Mouse (Mus musculus) CH12.LX (cell line): ENCODE measurements at regions not wholly inside any gene's neighbourhood (a gene's known extent, or its start where the extent isn't known, plus 50 kb on each side); places are given as distances from the start of the nearest gene placed in this dataset.

ENCODE experiments used
- DNase-seq: peaks from one replicate; pipeline ENCODE4 v3.0.0-alpha.2; 2013; ENCODE audit errors: extremely low read depth
- H3K27ac ChIP-seq: 2 replicates; pipeline ENCODE4 v1.5.1; 2012; ENCODE audit warnings: low read depth, mild to moderate bottlenecking, control low read depth, moderate library complexity; ENCODE audit not compliant: insufficient read depth
- H3K27me3 ChIP-seq: replicated peaks from 2 replicates; pipeline ENCODE3; 2012; ENCODE audit warnings: inconsistent platforms
- H3K36me3 ChIP-seq, 2 experiments: replicated peaks in 1 of 2; 2 replicates each; pipeline versions ENCODE3 to v1.6.1; 2012; ENCODE audit warnings: inconsistent platforms in 1 of 2, low read length in 1 of 2, mild to moderate bottlenecking in 1 of 2, mixed read lengths in 1 of 2, moderate library complexity in 1 of 2; ENCODE audit not compliant: control insufficient read depth in 1 of 2, insufficient read depth in 1 of 2
- H3K4me1 ChIP-seq, 2 experiments: 2 replicates each; pipeline ENCODE4 v1.6.1; 2012; ENCODE audit warnings: inconsistent platforms in 1 of 2, moderate library complexity in 1 of 2; ENCODE audit not compliant: insufficient read depth in 2 of 2, control insufficient read depth in 1 of 2
- H3K4me2 ChIP-seq: 2 replicates; pipeline ENCODE4 v1.6.1; 2012; ENCODE audit warnings: low read depth, mild to moderate bottlenecking, control low read depth; ENCODE audit not compliant: poor library complexity, insufficient read depth, severe bottlenecking
- H3K4me3 ChIP-seq, 3 experiments: fragments of 150-350 bp in 1 of 3; sonication (generic) in 1 of 3; replicated peaks in 1 of 3; 2 replicates each; pipeline versions ENCODE3 to v1.5.1; 2011 to 2012; ENCODE audit warnings: low read depth in 2 of 3, low read length in 2 of 3, mild to moderate bottlenecking in 2 of 3, moderate library complexity in 2 of 3, control low read depth in 1 of 3, improper control_type of control experiment in 1 of 3, inconsistent platforms in 1 of 3, mixed read lengths in 1 of 3; ENCODE audit not compliant: poor library complexity in 1 of 3
- H3K79me2 ChIP-seq: replicated peaks from 2 replicates; pipeline ENCODE4 v1.6.1; 2012; ENCODE audit warnings: mild to moderate bottlenecking, moderate library complexity; ENCODE audit not compliant: control insufficient read depth, poor library complexity, insufficient read depth, severe bottlenecking; ENCODE audit errors: extremely low read depth
- H3K9ac ChIP-seq: 2 replicates; pipeline ENCODE4 v1.6.1; 2012; ENCODE audit warnings: low read depth, mild to moderate bottlenecking, control low read depth, moderate library complexity; ENCODE audit not compliant: insufficient read depth
- H3K9me3 ChIP-seq: replicated peaks from 2 replicates; pipeline ENCODE3; 2012; ENCODE audit warnings: low read length, inconsistent platforms, mixed read lengths
- CHD1 ChIP-seq: IDR thresholded peaks from 2 replicates; pipeline ENCODE4 v1.6.1; 2012; ENCODE audit warnings: low read depth, low read length, improper control_type of control experiment, inconsistent platforms
- CHD2 ChIP-seq: IDR thresholded peaks from 2 replicates; pipeline ENCODE4 v1.6.1; 2011; ENCODE audit warnings: low read length, improper control_type of control experiment
- CTCF ChIP-seq, 2 experiments: IDR thresholded peaks in 1 of 2; conservative IDR thresholded peaks in 1 of 2; 2 replicates each; pipeline ENCODE4 v1.5.1; 2011 to 2012; ENCODE audit warnings: low read depth in 2 of 2, low read length in 2 of 2, improper control_type of control experiment in 1 of 2, inconsistent platforms in 1 of 2, mild to moderate bottlenecking in 1 of 2, moderate library complexity in 1 of 2
- EP300 ChIP-seq: IDR thresholded peaks from 2 replicates; pipeline ENCODE4 v1.6.1; 2011; ENCODE audit warnings: low read length, improper control_type of control experiment
- GABPA ChIP-seq: IDR thresholded peaks from 2 replicates; pipeline ENCODE4 v1.6.1; 2012; ENCODE audit warnings: low read depth, low read length, improper control_type of control experiment, inconsistent platforms; ENCODE audit not compliant: insufficient replicate concordance
- IRF4 ChIP-seq: IDR thresholded peaks from 2 replicates; pipeline ENCODE4 v1.6.1; 2014; ENCODE audit warnings: low read depth, mild to moderate bottlenecking, inconsistent platforms, low read length, improper control_type of control experiment
- JUND ChIP-seq: conservative IDR thresholded peaks from 2 replicates; pipeline ENCODE4 v1.6.1; 2011; ENCODE audit warnings: low read depth, low read length, improper control_type of control experiment
- KAT2A ChIP-seq: IDR thresholded peaks from 2 replicates; pipeline ENCODE4 v1.6.1; 2012; ENCODE audit warnings: low read length, improper control_type of control experiment, inconsistent platforms; ENCODE audit not compliant: insufficient replicate concordance
- MAZ ChIP-seq: IDR thresholded peaks from 2 replicates; pipeline ENCODE4 v1.6.1; 2012; ENCODE audit warnings: low read depth, mild to moderate bottlenecking, inconsistent platforms, low read length, improper control_type of control experiment, moderate library complexity
- MYC ChIP-seq: IDR thresholded peaks from 2 replicates; pipeline ENCODE4 v1.6.1; 2011; ENCODE audit warnings: low read depth, mild to moderate bottlenecking, improper control_type of control experiment, low read length
- NELFE ChIP-seq: IDR thresholded peaks from 2 replicates; pipeline ENCODE4 v1.6.1; 2011; ENCODE audit warnings: low read depth, low read length, improper control_type of control experiment
- POLR2A ChIP-seq: IDR thresholded peaks from 2 replicates; pipeline ENCODE4 v1.6.1; 2011; ENCODE audit warnings: low read depth, mild to moderate bottlenecking, improper control_type of control experiment, low read length
- POLR2AphosphoS2 ChIP-seq: IDR thresholded peaks from 2 replicates; pipeline ENCODE4 v1.6.1; 2011; ENCODE audit warnings: low read depth, low read length, improper control_type of control experiment
- RAD21 ChIP-seq: IDR thresholded peaks from 2 replicates; pipeline ENCODE4 v1.6.1; 2011; ENCODE audit warnings: low read depth, mild to moderate bottlenecking, low read length, improper control_type of control experiment, moderate library complexity
- SIN3A ChIP-seq: IDR thresholded peaks from 2 replicates; pipeline ENCODE4 v1.6.1; 2012; ENCODE audit warnings: low read length, improper control_type of control experiment, inconsistent platforms
- SMC3 ChIP-seq: IDR thresholded peaks from 2 replicates; pipeline ENCODE4 v1.6.1; 2011; ENCODE audit warnings: low read depth, low read length, improper control_type of control experiment
- TBP ChIP-seq: conservative IDR thresholded peaks from 2 replicates; pipeline ENCODE4 v1.6.1; 2011; ENCODE audit warnings: low read depth, low read length, improper control_type of control experiment
- UBTF ChIP-seq: IDR thresholded peaks from 2 replicates; pipeline ENCODE4 v1.6.1; 2012; ENCODE audit warnings: low read depth, mild to moderate bottlenecking, inconsistent platforms, low read length, improper control_type of control experiment, moderate library complexity
- USF1 ChIP-seq: IDR thresholded peaks from 2 replicates; pipeline ENCODE4 v1.6.1; 2014; ENCODE audit warnings: low read depth, mild to moderate bottlenecking, inconsistent platforms, low read length, improper control_type of control experiment
- USF2 ChIP-seq: conservative IDR thresholded peaks from 2 replicates; pipeline ENCODE4 v1.6.1; 2011; ENCODE audit warnings: low read depth, low read length, improper control_type of control experiment
- ZC3H11A ChIP-seq: IDR thresholded peaks from 2 replicates; pipeline ENCODE4 v1.6.1; 2012; ENCODE audit warnings: low read depth, mild to moderate bottlenecking, inconsistent platforms, low read length, improper control_type of control experiment
- dilution Hi-C: fragments of 300-500 bp; cut with MboI; formaldehyde crosslinking; loops from 2 replicates; pipeline ENCODE4 v1.14.3; 2020; ENCODE audit warnings: low sequenced_read_pairs; ENCODE audit not compliant: extremely low pct_unique_long_range_greater_than_20kb, extremely low pct_ligation_motif_present
- in situ Hi-C: fragments of 300-500 bp; cut with MboI; formaldehyde crosslinking; loops from 3 replicates; pipeline ENCODE4 v1.14.3; 2019; ENCODE audit warnings: low sequenced_read_pairs, low pct_ligation_motif_present, low pct_unique_long_range_greater_than_20kb, mixed read lengths

DNA sequence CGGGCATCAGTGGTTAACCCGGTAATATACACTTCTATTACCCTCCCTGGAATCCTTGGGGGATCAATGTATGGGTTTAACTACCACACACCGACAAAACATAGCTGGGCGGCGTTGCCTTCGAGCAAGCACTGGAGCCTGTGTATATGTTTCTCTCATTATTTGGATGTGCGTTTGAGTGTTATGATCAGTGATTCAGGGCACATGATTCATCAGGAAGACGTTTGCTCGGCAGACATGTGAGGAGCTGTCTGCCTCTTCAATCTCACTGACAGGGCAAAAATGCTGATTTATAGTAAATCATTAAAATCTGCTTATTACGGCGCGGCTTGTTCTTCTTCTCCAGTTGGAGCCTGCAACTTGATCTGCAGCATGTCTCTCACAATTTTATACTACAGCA lies 279.9 kb downstream of the Tshz3 start:
- TF ChIP-seq SIN3A (no peak), POLR2AphosphoS2 (no peak), MYC (no peak), CHD1 (no peak), JUND (no peak), TBP (no peak), EP300 (no peak), ZC3H11A (no peak), RAD21 (no peak), MAZ (no peak), UBTF (no peak), USF2 (no peak), NELFE (no peak), IRF4 (no peak), CHD2 (no peak), KAT2A (no peak), GABPA (no peak), POLR2A (no peak)
- TF ChIP-seq, all 38 proteins: peak for 0
- dilution Hi-C loops (no loop called here), in situ Hi-C loops (no loop called here)
- no peaks in the 10 kb centered on the region for H3K36me3 ChIP-seq
- H3K27me3 ChIP-seq: no peaks in the 10 kb centered on the region
- DNase-seq: no peak
- no peaks in the 10 kb centered on the region for H3K79me2 ChIP-seq
- no peak overlapping the region for H3K27ac ChIP-seq
- peaks cover 82% of the 10 kb centered on the region for H3K9me3 ChIP-seq
- H3K9ac ChIP-seq: no peak overlapping the region
- H3K4me3 ChIP-seq: no peak overlapping the region
- no peak overlapping the region for H3K4me2 ChIP-seq
- H3K4me1 ChIP-seq: no peaks in the 10 kb centered on the region

DNA sequence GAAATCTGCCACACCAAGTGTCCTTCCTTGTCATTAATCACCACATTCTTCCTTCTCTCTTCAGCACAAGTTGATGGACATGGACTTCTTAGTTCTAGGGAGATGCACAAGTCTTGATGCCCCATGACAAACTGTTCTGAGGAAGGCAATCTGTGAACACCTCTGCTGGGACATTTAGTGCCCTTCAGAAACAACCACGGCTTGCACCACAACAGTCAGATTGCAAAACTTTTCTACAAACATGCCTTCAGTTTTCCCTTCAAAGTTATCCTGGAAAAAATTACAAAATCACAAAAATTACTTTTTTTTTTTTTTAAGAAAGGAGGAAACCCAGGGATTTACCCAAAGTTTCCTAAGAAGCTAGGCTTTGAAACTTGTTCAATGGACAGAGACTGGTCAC lies 291.5 kb downstream of the Tshz3 start:
- Histone ChIP-seq H3K79me2 (no peaks in the 10 kb centered on the region), H3K4me2 (no peak overlapping the region), H3K9me3 (peaks cover 79% of the 10 kb centered on the region), H3K9ac (no peak overlapping the region), H3K36me3 (no peaks in the 10 kb centered on the region), H3K4me1 (no peaks in the 10 kb centered on the region), H3K4me3 (no peak overlapping the region), H3K27me3 (no peaks in the 10 kb centered on the region), H3K27ac (no peak overlapping the region)
- no peak for TF ChIP-seq MAZ
- no peak for TF ChIP-seq SMC3
- no peak for TF ChIP-seq CTCF (conservative IDR thresholded peaks at IDR 0.05 in 1 of 2, IDR thresholded peaks at IDR 0.05 in 1 of 2; ENCODE audit: low read depth in 2 of 2, low read length in 2 of 2)
- TF ChIP-seq USF1: no peak
- no peak for TF ChIP-seq IRF4
- TF ChIP-seq GABPA: no peak
- in situ Hi-C loops: no loop called here
- dilution Hi-C loops: no loop called here
- no peak for DNase-seq
